Mouse (Mus musculus) liver, embryonic 16.5 days (tissue): ENCODE measurements around the gene Gtf3c3. TPM values are rescaled to one million over a fixed set of nuclear protein-coding genes. Genes with fewer than 3 reads are reported as not detected.

ENCODE experiments used
- polyA plus RNA-seq: library from polyadenylated mRNA; unstranded; fragments of >200 nt; fragmentation: Nextera tagmentation; extraction: Ambion mirVana; gene quantifications from 2 replicates; pipeline ENCODE4 v1.2.1, GENCODE M21; 2015

Gene Gtf3c3
- polyA plus RNA-seq, 1 experiment from 2014 or later, result 6.5 TPM

Other genes with a start within 250 kb of the Gtf3c3 start
- gene Hecw2, start 243.8 kb downstream of the Gtf3c3 start, polyA plus RNA-seq, result 0.41 and 0.51 TPM in 2 replicates
- gene Ccdc150, start 188.3 kb downstream of the Gtf3c3 start, polyA plus RNA-seq, result 0.09 and 0.13 TPM in 2 replicates
- 0.93 and 1.5 TPM in 2 replicates for gene Pgap1, start 118.7 kb upstream of the Gtf3c3 start, polyA plus RNA-seq